Mouse (Mus musculus) midbrain, postnatal 0 days (tissue): ENCODE data around the gene Kif14. TPM values are rescaled to one million over a fixed set of nuclear protein-coding genes. Genes with fewer than 3 reads are reported as not detected.

ENCODE experiments used
- ATAC-seq: fragments of 200-750 bp; cut with Nextera tagmentation; 2 replicates; pipeline ENCODE4 v1.8.0; 2017; ENCODE audit warnings: moderate number of reproducible peaks, mild to moderate bottlenecking, moderate TSS enrichment, moderate library complexity; ENCODE audit not compliant: low FRiP score
- DNase-seq: peaks from one replicate; pipeline ENCODE4 v3.0.0-alpha.2; 2015; ENCODE audit warnings: low spot score
- H3K27ac ChIP-seq: fragments of 300-500 bp; sonication (generic); 2 replicates; pipeline ENCODE4 v1.5.1; 2014; ENCODE audit warnings: low read depth, mild to moderate bottlenecking, low read length, mixed read lengths
- H3K27me3 ChIP-seq: fragments of 300-500 bp; sonication (generic); 2 replicates; pipeline ENCODE4 v1.6.1; 2014; ENCODE audit warnings: low read length, control low read depth, mixed read lengths; ENCODE audit not compliant: insufficient read depth
- H3K36me3 ChIP-seq: fragments of 300-500 bp; sonication (generic); 2 replicates; pipeline ENCODE4 v1.6.1; 2014; ENCODE audit warnings: low read length, control low read depth, mixed read lengths; ENCODE audit not compliant: insufficient read depth
- H3K4me1 ChIP-seq: fragments of 300-500 bp; sonication (generic); 2 replicates; pipeline ENCODE4 v1.6.1; 2014; ENCODE audit warnings: mild to moderate bottlenecking, control low read depth, antibody characterized with exemption, low read length, mixed read lengths; ENCODE audit not compliant: insufficient read depth
- H3K4me2 ChIP-seq: fragments of 300-500 bp; sonication (generic); 2 replicates; pipeline ENCODE4 v1.6.1; 2014; ENCODE audit warnings: low read depth, mild to moderate bottlenecking, low read length, mixed read lengths; ENCODE audit not compliant: poor library complexity, severe bottlenecking
- H3K4me3 ChIP-seq: fragments of 300-500 bp; sonication (generic); 2 replicates; pipeline ENCODE4 v1.5.1; 2014; ENCODE audit warnings: low read depth, mild to moderate bottlenecking, low read length, moderate library complexity
- H3K9ac ChIP-seq: fragments of 300-500 bp; sonication (generic); replicated peaks from 2 replicates; pipeline ENCODE4 v1.6.1; 2014; ENCODE audit warnings: mild to moderate bottlenecking, low read length, moderate library complexity, mixed read lengths; ENCODE audit not compliant: poor library complexity, severe bottlenecking
- H3K9me3 ChIP-seq: fragments of 300-500 bp; sonication (generic); 2 replicates; pipeline ENCODE4 v1.6.1; 2016; ENCODE audit warnings: low read length, control low read depth
- CTCF ChIP-seq: IDR thresholded peaks from 2 replicates; pipeline ENCODE4 v1.5.1; 2016; ENCODE audit warnings: antibody characterized with exemption, mild to moderate bottlenecking
- WGBS: fragments of 180-500 bp; shearing (Covaris S2); extraction: QIAGEN DNeasy Blood & Tissue Kit; methylation state at CpG from one replicate; pipeline ENCODE4 v1.1.7; 2014; 5-methylcytosine and 5-hydroxymethylcytosine counted together
- polyA plus RNA-seq: library from polyadenylated mRNA; unstranded; fragments of >200 nt; fragmentation: Nextera tagmentation; extraction: Ambion mirVana; gene quantifications from 2 replicates; pipeline ENCODE4 v1.2.1, GENCODE M21; 2015
- total RNA-seq: library from RNA; depleted of rRNA; stranded (reverse); fragments of >200 nt; gene quantifications from 2 replicates; pipeline ENCODE4 v1.2.3, GENCODE M21; 2014

Kif14 gene
- total and polyA plus RNA-seq, 2 experiments from 2014 or later = 0.28 to 1.0 TPM

DNA sequence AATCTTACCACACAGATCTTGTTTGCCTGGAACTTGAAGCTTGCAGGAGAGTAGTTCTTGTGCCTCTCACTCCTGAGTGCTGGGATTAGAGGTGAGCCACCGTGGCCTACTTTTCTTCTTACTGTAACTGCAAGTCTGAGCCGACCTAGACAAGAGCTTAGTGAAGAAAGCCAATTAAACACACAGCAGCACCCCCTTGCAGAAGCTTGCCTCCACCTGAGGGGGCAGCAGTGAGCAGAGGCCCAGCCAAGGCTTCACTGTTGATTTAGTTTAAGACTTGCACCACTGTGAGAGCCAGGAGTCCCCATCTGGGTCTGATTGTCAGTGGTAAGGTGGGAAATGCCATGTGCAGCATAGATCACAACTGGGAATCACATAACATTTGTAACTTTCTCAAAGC is 58.8 kb downstream of the Kif14 start:
- no peak for ATAC-seq
- WGBS = 13% methylated on average over 2 of the region's 2 CpGs
- Histone ChIP-seq H3K9me3 (no peaks in the 10 kb centered on the region), H3K4me3 (no peak overlapping the region), H3K9ac (no peak overlapping the region), H3K4me2 (no peak overlapping the region), H3K4me1 (no peaks in the 10 kb centered on the region), H3K36me3 (no peaks in the 10 kb centered on the region), H3K27me3 (no peaks in the 10 kb centered on the region), H3K27ac (no peak overlapping the region)
- peak; percentile 89 for TF ChIP-seq CTCF
- peak; percentile 71 for DNase-seq

DNA sequence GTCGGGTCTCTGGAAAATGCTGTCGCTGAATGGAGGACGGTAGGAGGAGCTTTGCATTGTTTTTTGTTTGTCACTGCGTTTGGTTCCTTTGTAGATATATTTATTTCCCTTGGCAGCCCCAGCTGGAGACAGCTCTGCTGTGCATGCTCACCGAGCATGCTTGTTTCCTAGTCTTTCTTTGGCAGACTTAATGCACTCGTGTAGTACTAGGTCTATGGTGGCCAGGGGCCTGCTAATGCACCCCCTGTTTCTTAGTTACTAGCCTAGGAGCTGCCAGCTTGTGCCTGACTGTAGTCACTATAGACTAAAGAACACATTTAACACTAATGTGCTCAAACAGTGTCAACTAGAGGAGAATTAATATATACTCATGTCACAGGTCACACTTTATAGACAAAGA is 59.7 kb downstream of the Kif14 start:
- Histone ChIP-seq H3K36me3 (no peaks in the 10 kb centered on the region), H3K27me3 (no peaks in the 10 kb centered on the region), H3K9ac (no peak overlapping the region), H3K4me3 (no peak overlapping the region), H3K27ac (no peak overlapping the region), H3K4me1 (no peaks in the 10 kb centered on the region), H3K9me3 (no peaks in the 10 kb centered on the region), H3K4me2 (no peak overlapping the region)
- DNase-seq (peak; percentile 30), ATAC-seq (no peak)
- WGBS = 67% methylated on average over 6 of the region's 6 CpGs
- TF ChIP-seq CTCF = no peak

DNA sequence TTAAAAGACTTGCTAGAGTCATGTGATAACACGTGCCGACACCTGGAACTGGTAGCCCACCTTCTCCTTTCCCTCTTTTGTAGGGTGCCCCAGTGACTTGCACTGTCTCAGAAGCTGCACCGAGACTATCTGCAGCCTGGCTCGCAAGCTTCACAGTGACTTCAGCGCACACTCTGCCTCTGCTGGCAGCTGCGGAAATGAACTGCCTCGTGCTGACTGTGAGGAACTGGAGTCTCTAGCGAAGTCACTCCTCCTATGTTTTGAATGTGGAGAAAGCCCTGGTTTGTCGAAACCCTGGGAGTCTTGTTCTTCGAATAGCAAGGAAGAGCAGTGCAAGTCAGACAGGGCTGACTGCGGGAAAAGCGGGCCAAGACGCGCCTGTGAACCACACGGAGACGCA is 61.0 kb downstream of the Kif14 start:
- Histone ChIP-seq H3K27me3 (no peaks in the 10 kb centered on the region), H3K4me2 (no peak overlapping the region), H3K9me3 (no peaks in the 10 kb centered on the region), H3K4me3 (no peak overlapping the region), H3K4me1 (no peaks in the 10 kb centered on the region), H3K36me3 (no peaks in the 10 kb centered on the region), H3K9ac (no peak overlapping the region), H3K27ac (no peak overlapping the region)
- no peak for ATAC-seq
- peak; percentile 59 for DNase-seq
- TF ChIP-seq CTCF = peak; percentile 44
- WGBS = 86% methylated on average over 16 of the region's 16 CpGs

DNA sequence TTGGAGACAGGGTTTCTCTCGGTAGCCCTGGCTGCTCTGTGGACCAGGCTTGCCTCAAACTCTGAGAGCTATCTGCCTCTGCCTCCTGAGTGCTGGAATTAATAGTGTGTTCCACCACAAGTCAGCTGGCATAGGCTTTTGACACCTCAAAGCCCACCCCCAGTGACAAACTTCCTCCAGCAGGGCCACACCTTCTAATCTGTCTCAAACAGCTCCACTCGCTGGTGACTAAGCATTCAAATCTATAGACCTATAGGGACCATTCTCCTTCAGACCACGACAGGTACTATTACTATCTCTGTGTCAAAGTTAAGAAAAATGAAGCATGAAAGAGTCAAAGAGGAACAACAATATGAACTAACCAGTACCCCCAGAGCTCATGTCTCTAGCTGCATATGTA is 66.4 kb downstream of the Kif14 start:
- 89% methylated on average over 3 of the region's 3 CpGs for WGBS
- TF ChIP-seq CTCF = no peak
- H3K36me3 ChIP-seq = no peaks in the 10 kb centered on the region

DNA sequence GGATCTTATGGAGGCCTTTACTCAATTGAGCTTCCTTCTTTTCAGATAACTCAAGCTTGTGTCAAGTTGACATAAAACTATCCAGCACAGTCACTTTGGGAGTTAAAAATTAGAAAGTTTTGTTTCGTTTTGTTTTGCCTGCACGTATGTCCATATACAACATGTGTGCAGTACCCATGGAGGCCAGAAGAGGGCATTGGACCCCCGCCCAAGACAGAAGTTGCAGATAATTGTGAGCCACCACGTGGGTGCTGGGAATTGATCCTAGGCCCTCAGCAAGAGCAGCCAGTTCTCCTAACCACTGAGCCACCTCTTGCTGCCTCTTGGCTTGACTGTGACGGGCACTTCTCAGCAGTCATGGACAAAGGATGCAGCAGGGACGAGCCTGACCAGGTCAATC is 70.8 kb downstream of the Kif14 start:
- no peaks in the 10 kb centered on the region for H3K9me3 ChIP-seq
- no peaks in the 10 kb centered on the region for H3K4me1 ChIP-seq
- H3K9ac ChIP-seq = no peak overlapping the region
- no peak overlapping the region for H3K27ac ChIP-seq
- no peak; the same call in 1 of the 2 replicates for TF ChIP-seq CTCF
- no peaks in the 10 kb centered on the region for H3K27me3 ChIP-seq
- 88% methylated on average over 6 of the region's 6 CpGs for WGBS
- H3K4me2 ChIP-seq = no peak overlapping the region
- H3K36me3 ChIP-seq = no peaks in the 10 kb centered on the region
- no peak overlapping the region for H3K4me3 ChIP-seq
- no peak for DNase-seq
- ATAC-seq = no peak

More for the DNA sequence above, 66.4 kb downstream of the Kif14 start:
- H3K27ac ChIP-seq = no peak overlapping the region
- H3K9ac ChIP-seq = no peak overlapping the region
- H3K27me3 ChIP-seq = no peaks in the 10 kb centered on the region
- DNase-seq (no peak), ATAC-seq (no peak)
- no peaks in the 10 kb centered on the region for H3K4me1 ChIP-seq
- H3K4me2 ChIP-seq = no peak overlapping the region
- H3K9me3 ChIP-seq = no peaks in the 10 kb centered on the region
- no peak overlapping the region for H3K4me3 ChIP-seq

GRCm38 (mm10) chr1:136538247-136538646 is 72.1 kb downstream of the Kif14 start:
- Histone ChIP-seq H3K9me3 (no peaks in the 10 kb centered on the region), H3K27ac (no peak overlapping the region), H3K4me2 (no peak overlapping the region), H3K4me3 (no peak overlapping the region), H3K36me3 (no peaks in the 10 kb centered on the region), H3K9ac (no peak overlapping the region), H3K27me3 (no peaks in the 10 kb centered on the region), H3K4me1 (no peaks in the 10 kb centered on the region)
- DNase-seq = no peak
- no peak for TF ChIP-seq CTCF
- no peak for ATAC-seq
- WGBS = 92% methylated on average over 4 of the region's 4 CpGs
